Mouse (Mus musculus) hindbrain, postnatal 0 days (tissue): Measurements from ENCODE around the gene Smco3. TPM values are rescaled to one million over a fixed set of nuclear protein-coding genes. Genes with fewer than 3 reads are reported as not detected.

Source experiments
- ATAC-seq: fragments of 200-750 bp; cut with Nextera tagmentation; 2 replicates; pipeline ENCODE4 v1.8.0; 2017; ENCODE audit warnings: mild to moderate bottlenecking, moderate TSS enrichment, moderate library complexity
- DNase-seq: peaks from one replicate; pipeline ENCODE4 v3.0.0-alpha.2; 2015; ENCODE audit warnings: low spot score
- H3K27ac ChIP-seq: fragments of 300-500 bp; sonication (generic); 2 replicates; pipeline ENCODE4 v1.5.1; 2014; ENCODE audit warnings: mild to moderate bottlenecking
- H3K27me3 ChIP-seq: fragments of 300-500 bp; sonication (generic); 2 replicates; pipeline ENCODE4 v1.6.1; 2014; ENCODE audit warnings: low read length, mixed read lengths; ENCODE audit not compliant: insufficient read depth
- H3K36me3 ChIP-seq: fragments of 300-500 bp; sonication (generic); 2 replicates; pipeline ENCODE4 v1.6.1; 2014; ENCODE audit warnings: low read length, mixed read lengths; ENCODE audit not compliant: insufficient read depth
- H3K4me1 ChIP-seq: fragments of 300-500 bp; sonication (generic); 2 replicates; pipeline ENCODE4 v1.6.1; 2014; ENCODE audit warnings: antibody characterized with exemption, low read length, mixed read lengths; ENCODE audit not compliant: insufficient read depth
- H3K4me2 ChIP-seq: fragments of 300-500 bp; sonication (generic); 2 replicates; pipeline ENCODE4 v1.6.1; 2014; ENCODE audit warnings: low read depth, mild to moderate bottlenecking, low read length, moderate library complexity, mixed read lengths
- H3K4me3 ChIP-seq: fragments of 300-500 bp; sonication (generic); 2 replicates; pipeline ENCODE4 v1.5.1; 2014; ENCODE audit warnings: low read length
- H3K9ac ChIP-seq: fragments of 300-500 bp; sonication (generic); replicated peaks from 2 replicates; pipeline ENCODE4 v1.6.1; 2014; ENCODE audit warnings: mild to moderate bottlenecking, low read length, moderate library complexity, mixed read lengths
- H3K9me3 ChIP-seq: fragments of 300-500 bp; sonication (generic); 2 replicates; pipeline ENCODE4 v1.6.1; 2016; ENCODE audit warnings: low read length, mixed read lengths
- CTCF ChIP-seq: IDR thresholded peaks from 2 replicates; pipeline ENCODE4 v1.5.1; 2016; ENCODE audit warnings: antibody characterized with exemption, control low read depth, low read depth
- WGBS: fragments of 180-500 bp; shearing (Covaris S2); extraction: QIAGEN DNeasy Blood & Tissue Kit; methylation state at CpG from one replicate; pipeline ENCODE4 v1.1.7; 2014; 5-methylcytosine and 5-hydroxymethylcytosine counted together
- polyA plus RNA-seq: library from polyadenylated mRNA; unstranded; fragments of >200 nt; fragmentation: Nextera tagmentation; extraction: Ambion mirVana; gene quantifications from 2 replicates; pipeline ENCODE4 v1.2.1, GENCODE M21; 2015
- total RNA-seq: library from RNA; depleted of rRNA; stranded (reverse); fragments of >200 nt; gene quantifications from 2 replicates; pipeline ENCODE4 v1.2.3, GENCODE M21; 2014

Gene Smco3
- total and polyA plus RNA-seq, 2 experiments from 2014 or later, result 0.56 to 1.8 TPM

DNA sequence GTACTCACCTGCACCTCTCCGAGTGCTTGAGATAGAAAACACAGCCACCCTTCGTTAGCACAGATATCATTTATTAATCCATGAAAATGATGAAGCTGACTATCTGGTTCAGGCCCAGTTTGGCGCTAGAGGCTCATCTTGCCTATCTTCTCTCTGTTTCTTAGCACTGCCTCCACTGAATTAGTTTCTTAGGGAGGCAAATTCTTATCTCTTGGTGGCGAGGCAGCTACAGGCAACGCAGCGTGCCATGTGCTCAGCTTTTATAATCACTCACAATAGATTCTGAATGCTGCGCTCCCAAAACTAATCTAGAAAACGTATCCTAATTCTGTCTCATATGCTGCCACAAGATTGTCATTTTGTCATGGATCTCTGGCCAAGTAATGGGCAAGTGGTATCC lies 13.1 kb upstream of the Smco3 start:
- Histone ChIP-seq H3K4me1 (no peaks in the 10 kb centered on the region), H3K9me3 (no peaks in the 10 kb centered on the region), H3K4me2 (no peak overlapping the region), H3K27me3 (no peaks in the 10 kb centered on the region), H3K4me3 (no peak overlapping the region), H3K27ac (no peak overlapping the region), H3K36me3 (no peaks in the 10 kb centered on the region), H3K9ac (no peak overlapping the region)
- 85% methylated on average over 8 of the region's 8 CpGs for WGBS
- ATAC-seq (no peak), DNase-seq (no peak)
- TF ChIP-seq CTCF, result no peak

- H3K9me3 ChIP-seq, result no peaks in the 10 kb centered on the region
- WGBS, result 21% methylated on average over 2 of the region's 2 CpGs
- H3K36me3 ChIP-seq, result no peaks in the 10 kb centered on the region
- no peaks in the 10 kb centered on the region for H3K4me1 ChIP-seq
- DNase-seq (peak; percentile 11), ATAC-seq (no peak)
- no peak overlapping the region for H3K4me3 ChIP-seq
- H3K9ac ChIP-seq, result no peak overlapping the region
- no peaks in the 10 kb centered on the region for H3K27me3 ChIP-seq
- peak; percentile 61 for TF ChIP-seq CTCF
- no peak overlapping the region for H3K27ac ChIP-seq
- H3K4me2 ChIP-seq, result no peak overlapping the region
These were observed 12.5 kb upstream of the Smco3 start for GRCm38 (mm10) chr6:136847790-136848189.

DNA sequence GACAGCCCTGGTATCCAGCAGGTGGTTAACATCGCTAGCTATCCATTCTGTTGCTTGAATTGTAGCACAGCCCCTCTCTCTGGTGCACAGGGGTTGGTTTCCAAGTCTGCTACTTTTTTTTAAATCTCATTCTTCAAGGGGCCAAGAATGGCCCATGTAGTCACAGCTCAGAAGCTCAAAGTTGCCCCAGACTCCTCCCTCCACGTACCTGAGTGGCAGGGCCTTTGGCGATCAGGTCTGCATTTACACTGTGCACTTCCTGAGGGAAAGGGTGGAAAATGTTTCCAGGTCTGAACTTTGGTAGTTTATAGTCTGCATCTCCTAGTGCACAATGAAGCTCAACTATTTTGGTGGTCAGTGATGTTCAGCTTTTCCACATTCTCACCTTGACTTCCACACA lies 12.0 kb upstream of the Smco3 start:
- Histone ChIP-seq H3K9me3 (no peaks in the 10 kb centered on the region), H3K4me2 (no peak overlapping the region), H3K27me3 (no peaks in the 10 kb centered on the region), H3K4me3 (no peak overlapping the region), H3K36me3 (no peaks in the 10 kb centered on the region), H3K27ac (no peak overlapping the region), H3K4me1 (no peaks in the 10 kb centered on the region), H3K9ac (no peak overlapping the region)
- no peak for DNase-seq
- TF ChIP-seq CTCF, result no peak
- no peak for ATAC-seq
- WGBS, result 92% methylated on average over 3 of the region's 3 CpGs

GRCm38 (mm10) chr6:136845706-136846480 lies 10.6 kb upstream of the Smco3 start:
- H3K36me3 ChIP-seq, result no peaks in the 10 kb centered on the region
- no peak overlapping the region for H3K9ac ChIP-seq
- no peak overlapping the region for H3K4me3 ChIP-seq
- WGBS, result 74% methylated on average over 5 of the region's 5 CpGs
- H3K4me1 ChIP-seq, result no peaks in the 10 kb centered on the region
- ATAC-seq (no peak), DNase-seq (no peak)
- TF ChIP-seq CTCF, result no peak
- no peak overlapping the region for H3K4me2 ChIP-seq
- no peak overlapping the region for H3K27ac ChIP-seq
- no peaks in the 10 kb centered on the region for H3K9me3 ChIP-seq
- H3K27me3 ChIP-seq, result no peaks in the 10 kb centered on the region

DNA sequence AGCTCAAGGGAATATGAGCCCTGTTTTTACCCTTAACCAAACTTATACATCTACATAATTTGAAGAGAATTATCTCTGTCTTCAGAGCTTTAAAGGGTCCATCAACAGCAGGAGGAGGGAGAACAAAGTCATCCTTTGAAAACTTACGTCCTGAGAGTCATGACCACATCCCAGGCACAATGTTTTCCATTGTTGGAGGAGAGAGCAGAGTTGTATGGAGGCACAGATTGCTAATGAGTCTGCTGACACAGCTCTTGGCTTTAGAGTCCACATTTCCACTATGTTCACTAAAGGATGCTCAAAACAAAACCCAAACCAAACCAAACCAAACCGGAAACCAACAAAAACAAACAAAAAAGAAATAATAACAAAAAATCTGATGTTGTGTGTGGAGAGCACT lies 9.7 kb upstream of the Smco3 start:
- Histone ChIP-seq H3K36me3 (no peaks in the 10 kb centered on the region), H3K4me2 (no peak overlapping the region), H3K9ac (no peak overlapping the region), H3K9me3 (no peaks in the 10 kb centered on the region), H3K4me3 (no peak overlapping the region), H3K27me3 (no peaks in the 10 kb centered on the region), H3K27ac (no peak overlapping the region), H3K4me1 (no peaks in the 10 kb centered on the region)
- DNase-seq (no peak), ATAC-seq (no peak)
- no peak for TF ChIP-seq CTCF
- 53% methylated on average over 2 of the region's 2 CpGs for WGBS

DNA sequence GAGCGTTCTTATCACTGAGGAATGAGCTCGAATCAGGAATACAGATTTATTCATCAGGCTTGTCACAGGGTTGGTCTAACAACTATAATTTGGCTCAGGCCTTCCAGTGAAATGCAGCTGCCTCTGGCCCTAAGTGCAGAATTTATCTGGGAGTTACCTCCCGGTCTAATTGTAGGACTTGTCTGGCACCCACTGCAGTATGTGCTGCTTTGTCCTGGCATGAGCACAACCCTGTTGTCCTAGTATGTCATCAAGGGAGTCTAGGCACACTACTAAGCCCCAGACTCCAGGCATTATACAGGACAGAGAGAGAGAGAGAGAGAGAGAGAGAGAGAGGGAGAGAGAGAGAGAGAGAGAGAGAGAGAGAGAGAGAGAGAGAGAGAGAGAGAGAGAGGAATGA lies 2.1 kb upstream of the Smco3 start:
- no peaks in the 10 kb centered on the region for H3K9me3 ChIP-seq
- 80% methylated on average over 3 of the region's 3 CpGs for WGBS
- DNase-seq, result no peak
- H3K27me3 ChIP-seq, result no peaks in the 10 kb centered on the region
- no peak overlapping the region for H3K9ac ChIP-seq
- no peaks in the 10 kb centered on the region for H3K36me3 ChIP-seq
- H3K4me2 ChIP-seq, result no peak overlapping the region
- no peak overlapping the region for H3K4me3 ChIP-seq
- TF ChIP-seq CTCF, result no peak
- no peak for ATAC-seq
- H3K27ac ChIP-seq, result no peak overlapping the region
- no peaks in the 10 kb centered on the region for H3K4me1 ChIP-seq

GRCm38 (mm10) chr6:136831712-136832111 lies 3.5 kb downstream of the Smco3 start:
- 0 out of 2 replicates have a peak, but pooled peaks cover 3% of the 10 kb centered on the region for H3K4me1 ChIP-seq
- H3K36me3 ChIP-seq, result no peaks in the 10 kb centered on the region
- WGBS, result 81% methylated on average over 5 of the region's 5 CpGs
- ATAC-seq (no peak), DNase-seq (no peak)
- no peak overlapping the region for H3K4me2 ChIP-seq
- H3K27ac ChIP-seq, result no peak overlapping the region
- H3K9me3 ChIP-seq, result no peaks in the 10 kb centered on the region
- no peak for TF ChIP-seq CTCF
- H3K9ac ChIP-seq, result no peak overlapping the region
- H3K27me3 ChIP-seq, result no peaks in the 10 kb centered on the region
- no peak overlapping the region for H3K4me3 ChIP-seq
